24 mouse cellular contexts compared by ENCODE assay signal in genomic region chr3:149211909-149212308, GRCm38 (mm10).
"Had no signal": no experiment of that assay in that cellular context is flagged by ENCODE, and none has a peak within 500 bp of the region (broad histone marks: within the 10 kb centered on the region; RNA-seq: fewer than 3 reads in every experiment).

No protein-coding gene starts in this region.

- H3K27me3 ChIP-seq: heart, embryonic 13.5 days; heart, embryonic 15.5 days; hindbrain, embryonic 13.5 days; hindbrain, embryonic 15.5 days; kidney, embryonic 15.5 days; limb, embryonic 13.5 days; limb, embryonic 15.5 days; liver, embryonic 12.5 days had no signal

- H3K4me1 ChIP-seq: heart, embryonic 13.5 days; heart, embryonic 15.5 days; hindbrain, embryonic 13.5 days; hindbrain, embryonic 15.5 days; limb, embryonic 13.5 days; limb, embryonic 15.5 days; liver, embryonic 12.5 days had no signal

- H3K4me2 ChIP-seq: heart, embryonic 11.5 days; heart, embryonic 13.5 days; heart, embryonic 15.5 days; hindbrain, embryonic 13.5 days; hindbrain, embryonic 15.5 days; kidney, embryonic 15.5 days; limb, embryonic 13.5 days; limb, embryonic 15.5 days; liver, embryonic 12.5 days had no signal

- H3K27ac ChIP-seq: gastrocnemius, adult 2 months; heart, embryonic 13.5 days; heart, embryonic 15.5 days; hindbrain, embryonic 13.5 days; hindbrain, embryonic 15.5 days; hindbrain, postnatal 0 days; kidney, embryonic 15.5 days; kidney, postnatal 0 days; limb, embryonic 13.5 days; limb, embryonic 15.5 days; liver, embryonic 12.5 days; liver, embryonic 14.5 days had no signal

- H3K36me3 ChIP-seq: heart, embryonic 13.5 days; heart, embryonic 15.5 days; hindbrain, embryonic 13.5 days; hindbrain, embryonic 15.5 days; kidney, embryonic 15.5 days; limb, embryonic 13.5 days; limb, embryonic 15.5 days; liver, embryonic 12.5 days had no signal

- ATAC-seq: hindbrain, postnatal 0 days; liver, embryonic 12.5 days had no signal

- DNase-seq: gastrocnemius, adult 2 months; gastrocnemius, postnatal 10 days; gastrocnemius, postnatal 25 days; heart, postnatal 14 days; heart, postnatal 36 days; kidney, adult 11 months; kidney, adult 2 months; kidney, adult 9 months; kidney, postnatal 14 days; kidney, postnatal 36 days; layer of hippocampus, postnatal 36 days; left cerebral cortex, postnatal 4 days had no signal

- H3K9me3 ChIP-seq: heart, embryonic 13.5 days; heart, embryonic 15.5 days; hindbrain, embryonic 13.5 days; hindbrain, embryonic 15.5 days; kidney, embryonic 15.5 days; limb, embryonic 13.5 days; limb, embryonic 15.5 days; liver, embryonic 12.5 days had no signal

- H3K9ac ChIP-seq: heart, embryonic 13.5 days; heart, embryonic 15.5 days; hindbrain, embryonic 13.5 days; hindbrain, embryonic 15.5 days; kidney, embryonic 15.5 days; limb, embryonic 13.5 days; limb, embryonic 15.5 days; liver, embryonic 12.5 days; liver, embryonic 14.5 days had no signal

- H3K4me3 ChIP-seq: gastrocnemius, adult 2 months; heart, embryonic 13.5 days; heart, embryonic 15.5 days; hindbrain, embryonic 13.5 days; hindbrain, embryonic 15.5 days; kidney, embryonic 15.5 days; limb, embryonic 13.5 days; limb, embryonic 15.5 days; liver, embryonic 12.5 days had no signal
